ENCODE assay signal across 8 mouse cellular contexts in genomic region chr7:25222275-25222967, GRCm38 (mm10). TPM values are rescaled to one million over a fixed set of nuclear protein-coding genes. Genes with fewer than 3 reads are reported as not detected.
DNase-seq lines count a peak whose midpoint lies in the region; ATAC-seq and TF ChIP-seq lines count a peak whose summit lies in the region.

No protein-coding gene starts in this region.

- H3K4me3 ChIP-seq in heart, embryonic 15.5 days: peak overlapping the region; percentile 91
- H3K4me3 ChIP-seq in bone marrow macrophage, adult 2 months (ENCODE audit: insufficient read depth, low read length): peak overlapping the region; percentile 96
- H3K4me3 ChIP-seq in hindbrain, embryonic 12.5 days: peak overlapping the region; percentile 66
- peak overlapping the region; percentile 65 for H3K4me3 ChIP-seq in midbrain, embryonic 12.5 days

- intact Hi-C loops in heart, postnatal 25 days (cut with DNase I): loop anchor here (2.0 kb wide), 1 partner anchor 14 kb away; the partner anchor contains the start of gene Gsk3a

- WGBS in heart, embryonic 15.5 days: 80% methylated on average over 10 of the region's 10 CpGs
- WGBS in hindbrain, embryonic 12.5 days: 91% methylated on average over 10 of the region's 10 CpGs
- WGBS in midbrain, embryonic 12.5 days: 86% methylated on average over 10 of the region's 10 CpGs

- peak overlapping the region; percentile 95 for H3K4me2 ChIP-seq in heart, embryonic 15.5 days
- H3K4me2 ChIP-seq in hindbrain, embryonic 12.5 days (replicated peaks): peak overlapping the region; percentile 95
- peak overlapping the region; percentile 96 for H3K4me2 ChIP-seq in midbrain, embryonic 12.5 days (replicated peaks)

- H3K27me3 ChIP-seq in heart, embryonic 15.5 days: no peaks in the 10 kb centered on the region
- no peaks in the 10 kb centered on the region for H3K27me3 ChIP-seq in hindbrain, embryonic 12.5 days
- H3K27me3 ChIP-seq in midbrain, embryonic 12.5 days: no peaks in the 10 kb centered on the region

- no peak for TF ChIP-seq CTCF in bone marrow macrophage, adult 2 months (IDR thresholded peaks at IDR 0.05; ENCODE audit: low read depth, low read length)

- no peak for DNase-seq in heart, postnatal 25 days (ENCODE audit: low spot score)
- DNase-seq in left cerebral cortex, adult 11 months (ENCODE audit: low spot score): no peak
- no peak for DNase-seq in spleen, adult 12 weeks (ENCODE audit: low spot score)

- peak overlapping the region; percentile 80 for H3K9ac ChIP-seq in heart, embryonic 15.5 days
- peak overlapping the region; percentile 63 for H3K9ac ChIP-seq in hindbrain, embryonic 12.5 days
- H3K9ac ChIP-seq in midbrain, embryonic 12.5 days (replicated peaks): peak overlapping the region; percentile 76

- TF ChIP-seq POLR2A in bone marrow macrophage, adult 2 months (IDR thresholded peaks at IDR 0.05; ENCODE audit: borderline replicate concordance, low read depth, low read length): no peak

- H3K27ac ChIP-seq in heart, embryonic 15.5 days: no peak overlapping the region
- H3K27ac ChIP-seq in bone marrow macrophage, adult 2 months (ENCODE audit: insufficient read depth, low read depth, low read length): no peak overlapping the region
- no peak overlapping the region for H3K27ac ChIP-seq in hindbrain, embryonic 12.5 days
- H3K27ac ChIP-seq in midbrain, embryonic 12.5 days (replicated peaks): no peak overlapping the region

- no peak for ATAC-seq in heart, embryonic 15.5 days (replicated peaks; ENCODE audit: insufficient number of reproducible peaks, insufficient read depth, low FRiP score, low read depth)
- no peak for ATAC-seq in hindbrain, embryonic 12.5 days (ENCODE audit: low FRiP score)
- ATAC-seq in midbrain, embryonic 12.5 days (ENCODE audit: low FRiP score, low read depth): no peak
- ATAC-seq in cerebellum, adult (ENCODE audit: insufficient number of reproducible peaks, low FRiP score, low TSS enrichment): no peak

- H3K4me1 ChIP-seq in heart, embryonic 15.5 days (replicated peaks): peaks cover 34% of the 10 kb centered on the region
- peaks cover 21% of the 10 kb centered on the region for H3K4me1 ChIP-seq in bone marrow macrophage, adult 2 months (ENCODE audit: control insufficient read depth, insufficient read depth, low read length)
- H3K4me1 ChIP-seq in hindbrain, embryonic 12.5 days: peaks cover 29% of the 10 kb centered on the region
- peaks cover 34% of the 10 kb centered on the region for H3K4me1 ChIP-seq in midbrain, embryonic 12.5 days

- peaks cover 34% of the 10 kb centered on the region for H3K36me3 ChIP-seq in heart, embryonic 15.5 days
- peaks cover 37% of the 10 kb centered on the region for H3K36me3 ChIP-seq in hindbrain, embryonic 12.5 days
- peaks cover 36% of the 10 kb centered on the region for H3K36me3 ChIP-seq in midbrain, embryonic 12.5 days

- no peaks in the 10 kb centered on the region for H3K9me3 ChIP-seq in heart, embryonic 15.5 days (replicated peaks)
- no peaks in the 10 kb centered on the region for H3K9me3 ChIP-seq in hindbrain, embryonic 12.5 days (replicated peaks)
- H3K9me3 ChIP-seq in midbrain, embryonic 12.5 days: no peaks in the 10 kb centered on the region

RNA-seq across cellular contexts. Expression of gene Zfp526, which starts 1.2 kb away (rescaled TPM):
- 1.7 and 2.9 TPM in 2 replicates for polyA plus RNA-seq in heart, embryonic 15.5 days (2015; fragmentation: Nextera tagmentation; extraction: Ambion mirVana)
- 1 to 10 TPM; 8.0 to 9.1 TPM for total RNA-seq in heart, postnatal 25 days (2021)
- polyA plus RNA-seq in bone marrow macrophage, adult 2 months (2012; ENCODE audit: insufficient read depth, insufficient read length, missing spikeins): 5.0 and 6.4 TPM in 2 replicates
- polyA plus RNA-seq in hindbrain, embryonic 12.5 days (2016; fragmentation: Nextera tagmentation; extraction: Ambion mirVana): 2.3 and 2.9 TPM in 2 replicates
- 2.3 and 2.5 TPM in 2 replicates for polyA plus RNA-seq in midbrain, embryonic 12.5 days (2016; fragmentation: Nextera tagmentation; extraction: Ambion mirVana)

RNA-seq across cellular contexts. Expression of gene Dedd2, which starts 2.0 kb away (rescaled TPM):
- 6.6 and 9.5 TPM in 2 replicates for polyA plus RNA-seq in heart, embryonic 15.5 days (2015; fragmentation: Nextera tagmentation; extraction: Ambion mirVana)
- total RNA-seq in heart, postnatal 25 days (2021): 10 to 100 TPM; 13.6 to 20.2 TPM
- polyA plus RNA-seq in bone marrow macrophage, adult 2 months (2012; ENCODE audit: insufficient read depth, insufficient read length, missing spikeins): 12.6 and 12.7 TPM in 2 replicates
- 11.9 and 13.9 TPM in 2 replicates for polyA plus RNA-seq in hindbrain, embryonic 12.5 days (2016; fragmentation: Nextera tagmentation; extraction: Ambion mirVana)
- 11.7 and 12.2 TPM in 2 replicates for polyA plus RNA-seq in midbrain, embryonic 12.5 days (2016; fragmentation: Nextera tagmentation; extraction: Ambion mirVana)

RNA-seq across cellular contexts. Expression of gene Gsk3a, which starts 15.2 kb away (rescaled TPM):
- polyA plus RNA-seq in heart, embryonic 15.5 days (2015; fragmentation: Nextera tagmentation; extraction: Ambion mirVana): 6.6 and 9.8 TPM in 2 replicates
- total RNA-seq in heart, postnatal 25 days (2021): 10 to 100 TPM; 62.6 to 64.6 TPM
- 78.6 and 87.1 TPM in 2 replicates for polyA plus RNA-seq in bone marrow macrophage, adult 2 months (2012; ENCODE audit: insufficient read depth, insufficient read length, missing spikeins)
- polyA plus RNA-seq in hindbrain, embryonic 12.5 days (2016; fragmentation: Nextera tagmentation; extraction: Ambion mirVana): 17.2 and 19.6 TPM in 2 replicates
- polyA plus RNA-seq in midbrain, embryonic 12.5 days (2016; fragmentation: Nextera tagmentation; extraction: Ambion mirVana): 17.9 and 19.0 TPM in 2 replicates

RNA-seq across cellular contexts. Expression of gene Erf, which starts 28.1 kb away (rescaled TPM):
- 12.1 and 13.2 TPM in 2 replicates for polyA plus RNA-seq in heart, embryonic 15.5 days (2015; fragmentation: Nextera tagmentation; extraction: Ambion mirVana)
- total RNA-seq in heart, postnatal 25 days (2021): 10 to 100 TPM; 19.2 to 29.6 TPM
- 22.7 and 27.8 TPM in 2 replicates for polyA plus RNA-seq in bone marrow macrophage, adult 2 months (2012; ENCODE audit: insufficient read depth, insufficient read length, missing spikeins)
- polyA plus RNA-seq in hindbrain, embryonic 12.5 days (2016; fragmentation: Nextera tagmentation; extraction: Ambion mirVana): 10.4 and 13.6 TPM in 2 replicates
- polyA plus RNA-seq in midbrain, embryonic 12.5 days (2016; fragmentation: Nextera tagmentation; extraction: Ambion mirVana): 8.8 and 10.0 TPM in 2 replicates

RNA-seq across cellular contexts. Expression of gene Pou2f2, which starts 42.9 kb away (rescaled TPM):
- polyA plus RNA-seq in heart, embryonic 15.5 days (2015; fragmentation: Nextera tagmentation; extraction: Ambion mirVana): 0.49 and 1.9 TPM in 2 replicates
- under 1 TPM; 0.60 to 0.61 TPM for total RNA-seq in heart, postnatal 25 days (2021)
- 105 and 121 TPM in 2 replicates for polyA plus RNA-seq in bone marrow macrophage, adult 2 months (2012; ENCODE audit: insufficient read depth, insufficient read length, missing spikeins)
- polyA plus RNA-seq in hindbrain, embryonic 12.5 days (2016; fragmentation: Nextera tagmentation; extraction: Ambion mirVana): 38.6 and 40.3 TPM in 2 replicates
- 44.0 and 63.7 TPM in 2 replicates for polyA plus RNA-seq in midbrain, embryonic 12.5 days (2016; fragmentation: Nextera tagmentation; extraction: Ambion mirVana)
